Mouse (Mus musculus) lung, adult 18-20 months (tissue): Measurements from ENCODE around the gene Ssh1.

Experiments used
- DNase-seq, 2 experiments: peaks; one replicate each; pipeline ENCODE4 v3.0.0; 2022; ENCODE audit warnings: mixed read lengths in 2 of 2

Gene Ssh1

DNA sequence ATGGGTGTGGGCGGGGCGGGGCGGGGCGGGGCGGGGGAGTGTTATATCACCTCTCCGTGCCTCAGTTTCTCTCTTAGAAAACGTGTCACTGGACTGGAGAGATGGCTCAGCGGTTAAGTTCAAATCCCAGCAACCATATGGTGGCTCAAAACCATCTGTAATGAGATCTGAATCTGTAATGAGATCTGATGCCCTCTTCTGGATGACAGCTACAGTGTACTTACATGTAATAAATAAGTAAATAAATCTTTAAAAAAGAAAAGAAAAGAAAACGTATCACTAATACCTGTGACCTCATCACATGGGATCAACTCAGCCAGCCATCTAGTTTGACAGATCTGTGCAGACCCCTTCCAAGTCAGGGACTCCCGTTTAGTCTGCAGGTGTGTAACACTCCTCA lies 64.2 kb downstream of the Ssh1 start:
- DNase-seq = no peak

DNA sequence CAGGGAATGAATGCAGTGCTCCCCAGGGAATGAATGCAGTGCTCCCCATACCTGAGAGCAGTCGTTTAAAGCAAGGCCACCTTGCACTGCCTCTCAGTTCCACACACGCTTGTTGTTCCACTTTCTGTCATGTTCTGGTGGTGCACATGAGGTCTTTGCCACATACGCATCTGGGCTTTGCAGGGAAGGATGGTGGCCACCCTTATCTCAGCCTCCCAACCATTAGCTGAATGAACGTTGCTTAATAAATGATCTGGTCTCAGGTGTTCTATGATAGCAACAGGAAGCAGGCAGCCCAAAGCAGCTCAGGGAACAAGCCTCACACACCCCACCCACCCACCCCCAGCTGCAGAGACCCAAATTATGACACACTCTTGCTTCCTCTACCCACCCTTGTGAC lies 69.1 kb downstream of the Ssh1 start:
- DNase-seq = no peak

DNA sequence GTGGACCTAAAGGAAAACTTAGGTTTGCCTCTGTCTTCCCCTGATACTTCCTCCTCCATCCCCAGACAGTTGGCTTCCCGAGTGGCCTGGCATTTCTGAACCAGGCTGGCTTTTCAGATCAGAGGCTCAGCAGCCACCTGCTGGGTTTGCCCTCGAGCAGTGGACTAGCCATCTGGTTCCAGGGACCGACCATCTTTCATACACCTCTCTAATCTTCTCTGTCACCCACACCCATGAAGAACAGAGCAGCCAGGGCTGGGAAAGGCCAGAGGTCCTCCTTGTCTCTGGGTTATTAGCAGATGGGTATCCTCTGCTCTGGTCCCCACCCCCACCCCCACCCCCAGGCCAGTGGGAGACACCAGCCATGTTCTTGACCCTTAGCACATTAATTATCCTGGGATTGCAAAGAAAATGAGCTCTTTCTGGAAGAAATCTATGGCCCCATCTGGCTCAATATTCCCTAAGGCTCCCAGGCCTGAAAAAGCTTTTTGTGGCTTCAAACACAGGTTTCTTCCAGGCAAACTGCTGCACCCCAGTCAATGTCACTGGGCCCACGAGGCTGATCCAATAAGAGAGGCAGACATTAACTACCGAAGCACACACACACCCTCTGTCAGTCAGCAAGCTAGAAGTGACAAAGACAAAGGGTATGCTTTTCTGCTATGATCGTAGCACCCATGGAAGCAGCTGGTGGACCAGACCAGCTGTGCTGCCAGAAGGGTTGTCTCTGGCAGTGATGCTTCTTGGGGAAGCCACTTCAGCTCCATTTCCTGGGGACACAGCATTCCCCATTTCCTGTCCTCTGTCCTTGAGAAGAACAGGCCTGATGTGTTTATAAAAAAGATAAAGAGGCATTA lies 72.2 kb downstream of the Ssh1 start:
- DNase-seq = no peak

DNA sequence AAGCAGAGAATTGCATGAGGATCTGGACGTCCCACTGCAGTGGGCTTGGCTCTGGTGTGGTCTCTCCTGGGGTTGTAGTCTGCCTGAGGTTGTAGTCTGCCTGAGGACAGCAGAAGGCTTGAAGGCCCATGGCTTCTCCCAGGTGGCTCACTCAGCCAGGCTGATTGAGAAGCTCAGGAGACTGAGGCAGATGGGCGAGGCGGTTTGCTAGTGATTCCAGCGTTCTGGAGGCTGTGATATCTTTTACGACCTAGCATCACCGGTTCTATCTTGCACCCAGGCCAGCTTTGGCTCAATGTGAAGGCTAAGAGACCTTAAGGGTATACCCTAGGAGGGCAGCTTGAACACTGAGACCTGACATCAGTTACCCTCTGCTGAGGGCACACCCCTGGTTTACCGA lies 74.6 kb downstream of the Ssh1 start:
- DNase-seq = no peak

DNA sequence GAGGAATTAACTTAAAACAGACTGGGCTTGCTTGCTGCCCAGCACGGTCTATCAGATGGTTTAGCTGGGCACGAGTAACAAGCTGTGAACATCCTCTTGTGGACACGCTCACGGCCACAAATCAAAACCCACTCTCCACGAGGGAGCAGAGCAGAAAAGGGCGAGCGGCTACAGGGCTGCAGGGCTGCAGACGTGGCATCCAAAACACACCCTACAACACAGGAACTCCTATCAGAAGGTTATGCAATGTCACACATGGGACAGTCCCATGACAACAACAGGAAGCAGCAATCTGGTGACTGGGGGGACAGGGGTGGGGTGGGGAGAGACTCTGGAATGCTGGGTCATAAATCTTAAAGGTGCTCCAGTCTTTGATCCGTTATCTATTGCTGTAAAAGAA lies 75.0 kb downstream of the Ssh1 start:
- peak; percentile 58 to 66 for DNase-seq

DNA sequence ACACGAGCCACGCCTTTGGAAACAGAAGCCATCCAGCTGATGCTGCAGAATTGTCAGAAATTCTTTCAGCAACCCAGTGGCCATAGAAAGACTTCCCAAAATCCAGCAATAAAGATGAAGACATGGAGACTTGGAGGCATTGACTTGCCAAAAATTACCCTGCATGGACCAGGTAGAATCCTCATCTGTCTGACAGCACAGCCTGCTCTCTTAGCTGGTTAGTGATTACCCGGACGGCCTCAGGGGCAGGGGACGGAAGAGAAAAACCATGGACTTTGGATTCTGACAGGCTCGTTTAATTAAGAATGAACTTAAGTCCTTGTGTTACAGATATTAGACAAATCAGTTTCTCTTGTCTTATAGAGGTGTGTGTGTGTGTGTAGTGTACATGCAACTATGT lies 83.0 kb downstream of the Ssh1 start:
- no peak for DNase-seq

DNA sequence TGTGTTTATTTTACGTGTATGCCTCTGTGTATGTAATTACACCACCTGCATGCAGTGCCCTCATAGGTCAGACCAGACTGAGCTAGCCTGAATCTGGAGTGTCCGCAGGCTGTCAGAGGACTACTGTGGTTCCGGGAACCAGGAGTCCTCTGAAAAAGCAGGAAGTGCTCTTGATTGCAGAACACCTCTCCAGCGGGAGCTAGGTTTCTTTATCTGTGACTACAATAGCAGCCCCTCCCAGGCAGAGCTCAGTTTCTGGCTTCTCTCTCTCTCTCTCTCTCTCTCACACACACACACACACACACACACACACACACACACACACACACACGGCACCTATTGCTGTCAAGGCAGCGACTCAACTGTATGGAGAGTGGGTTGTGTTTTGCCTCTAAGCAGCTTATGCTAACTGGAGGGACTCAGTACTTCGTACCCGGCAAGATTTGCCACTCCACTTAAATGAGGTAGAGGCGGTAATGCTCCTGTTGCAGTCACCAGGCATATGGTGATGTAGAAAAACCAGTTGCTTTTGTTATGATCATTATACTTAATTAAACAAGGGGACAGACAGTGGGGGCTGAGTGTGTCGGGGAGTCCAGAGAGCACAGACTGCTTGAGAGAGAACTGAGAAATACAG lies 83.5 kb downstream of the Ssh1 start:
- DNase-seq = peak; percentile 36 to 60

DNA sequence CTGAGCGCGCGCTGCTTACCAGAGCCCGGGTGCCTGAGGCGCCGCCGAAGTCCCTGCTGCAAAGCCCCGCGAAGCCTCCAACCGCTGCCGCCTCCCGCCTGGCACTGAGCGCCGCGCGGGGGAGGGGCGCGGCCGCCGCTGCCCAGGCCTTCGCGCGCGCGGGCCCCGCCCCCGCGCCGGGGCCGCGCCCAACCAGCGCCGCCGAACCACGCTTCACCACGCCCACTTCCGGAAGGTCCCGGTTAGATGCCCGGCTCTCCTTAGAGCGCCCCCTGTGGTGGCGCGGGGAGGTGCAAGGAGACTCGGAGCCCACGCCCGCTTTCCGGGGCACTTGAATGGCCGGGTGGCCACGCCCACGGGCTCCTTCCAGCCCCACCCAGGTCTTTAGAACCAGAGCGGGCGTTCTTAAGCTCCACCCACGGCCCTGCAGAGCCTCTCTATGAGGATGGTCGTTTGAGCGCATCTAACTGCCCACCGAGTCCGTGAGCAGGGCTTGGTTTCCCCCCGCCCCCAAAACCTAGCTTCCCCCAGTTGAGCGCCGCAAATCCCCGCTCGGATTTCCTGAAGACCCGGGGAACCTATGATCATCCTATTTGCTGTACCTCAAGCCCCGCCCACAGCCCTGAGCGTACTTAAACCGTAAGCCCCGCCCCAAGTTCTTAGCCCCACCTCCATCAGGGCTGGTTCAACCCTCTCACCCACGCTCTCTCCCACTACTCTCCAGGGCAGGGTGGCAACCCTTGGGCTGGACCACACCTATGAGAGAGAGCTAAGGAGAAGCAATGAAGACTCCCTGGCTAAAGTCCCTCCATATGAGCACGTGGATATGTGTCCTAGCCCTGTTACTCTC lies 84.9 kb downstream of the Ssh1 start, which contains the start of gene Coro1c:
TSS of gene Coro1c (minus strand) at position 167 of the 850 bp plus-strand sequence.
- peak; percentile 98 for DNase-seq

DNA sequence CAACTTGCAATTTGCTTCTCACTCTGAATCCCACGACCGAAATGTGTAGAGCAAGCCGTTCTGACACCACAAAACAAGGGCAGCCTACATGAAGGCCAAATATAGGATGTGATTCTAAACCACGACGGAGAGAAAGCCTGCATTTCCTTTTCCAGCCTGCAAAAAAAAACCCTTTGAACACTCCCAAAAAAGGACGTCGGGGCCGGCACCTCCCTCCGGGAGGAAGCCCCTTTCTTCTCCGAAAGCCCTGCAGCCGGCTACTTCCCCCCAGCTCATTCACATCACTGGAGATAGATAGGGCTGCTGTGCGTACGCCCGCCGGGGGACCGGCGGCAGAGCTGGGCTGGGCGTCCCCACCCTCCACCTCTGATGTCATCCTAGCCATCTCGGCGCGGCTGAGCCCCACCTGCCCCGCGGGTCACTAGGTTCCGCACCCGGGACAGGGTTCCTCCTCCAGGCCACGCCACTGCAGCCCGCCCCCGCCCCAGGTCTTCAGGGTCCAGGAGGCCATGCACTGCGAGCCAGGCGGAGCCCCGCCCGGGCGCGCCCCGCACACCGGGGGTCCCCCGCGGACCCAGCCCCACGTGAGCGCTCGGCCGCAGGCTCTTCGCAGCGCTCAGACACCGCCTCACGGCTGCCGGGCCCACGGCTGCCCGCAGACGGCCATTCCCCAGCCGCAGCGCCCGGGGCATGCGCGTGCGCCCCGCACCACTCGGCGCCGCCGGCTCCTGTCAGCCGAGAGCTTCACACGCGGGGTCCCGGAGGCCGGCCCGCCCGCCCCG lies 85.7 kb downstream of the Ssh1 start:
- peak; percentile 78 to 80 for DNase-seq

DNA sequence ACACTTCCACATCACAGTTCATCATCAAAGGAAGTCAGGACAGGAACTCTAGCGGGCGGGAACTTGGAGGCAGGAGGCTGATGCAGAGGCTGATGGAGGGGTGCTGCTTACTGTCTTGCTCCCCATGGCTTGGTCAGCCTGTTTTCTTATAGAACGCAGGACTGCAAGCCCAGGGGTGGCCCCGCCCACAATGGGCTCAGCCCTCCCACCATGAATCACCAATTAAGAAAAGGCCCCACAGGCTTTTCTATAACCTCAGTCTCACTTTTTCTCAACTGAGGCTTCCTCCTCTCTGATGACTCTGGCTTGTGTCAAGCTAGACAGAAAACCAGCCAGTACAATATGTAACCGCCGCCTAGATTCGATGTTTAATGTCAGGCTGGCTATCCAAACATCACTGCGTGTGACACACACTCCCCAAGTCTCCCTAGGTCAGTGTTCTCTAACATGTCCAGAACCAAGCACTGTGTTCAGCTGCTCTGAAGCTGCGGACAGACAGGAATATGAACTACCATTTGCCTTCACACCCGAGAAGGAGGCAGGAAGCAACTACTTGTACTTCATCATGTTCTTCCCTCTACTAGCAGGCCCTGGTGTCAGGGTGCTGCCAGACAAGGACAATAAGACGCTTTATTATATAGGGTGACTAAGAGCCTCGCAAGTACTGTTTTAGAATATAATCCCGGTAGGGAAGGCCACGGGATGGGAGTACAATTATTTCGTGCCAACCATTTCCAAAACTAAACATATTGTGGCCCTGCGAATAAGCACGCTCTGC lies 86.5 kb downstream of the Ssh1 start:
- DNase-seq = peak; percentile 57 to 66

DNA sequence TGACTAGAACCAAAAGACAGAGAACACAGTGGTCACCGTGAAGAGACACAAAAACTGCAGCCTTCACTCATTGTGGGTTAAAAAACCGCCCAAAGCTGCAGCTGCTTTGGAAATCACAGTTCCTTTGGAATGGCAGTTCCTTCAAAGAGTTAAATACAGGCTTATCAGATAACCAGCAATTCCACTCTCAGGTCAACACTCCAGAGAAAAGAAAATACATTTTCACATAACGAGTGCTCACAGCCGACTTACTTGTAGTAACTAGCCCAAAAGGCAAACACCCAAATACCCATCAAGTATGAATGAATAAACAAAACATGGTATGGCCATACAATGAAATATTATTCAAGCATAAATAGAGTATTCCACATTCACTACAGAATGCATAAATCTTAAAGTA lies 88.7 kb downstream of the Ssh1 start:
- DNase-seq = no peak

DNA sequence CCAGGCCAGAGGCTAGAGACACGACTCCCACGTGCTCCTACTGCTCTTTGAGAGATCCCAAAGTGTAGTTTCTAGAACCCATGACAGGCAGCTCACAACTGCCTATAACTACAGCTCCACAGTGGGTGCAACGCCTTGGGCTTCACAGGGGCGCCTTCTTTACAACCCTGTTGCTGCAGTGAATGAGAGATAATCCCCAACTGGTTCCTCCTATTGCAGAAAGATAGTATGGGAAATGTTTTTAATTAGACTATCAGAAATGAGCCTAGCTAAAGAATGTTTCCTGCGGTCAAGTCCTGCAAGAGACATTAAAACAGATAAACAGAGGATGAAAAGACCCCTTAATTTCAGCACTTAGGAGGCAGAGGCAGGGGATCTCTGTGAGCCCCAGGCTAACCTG lies 90.7 kb downstream of the Ssh1 start:
- DNase-seq = no peak

DNA sequence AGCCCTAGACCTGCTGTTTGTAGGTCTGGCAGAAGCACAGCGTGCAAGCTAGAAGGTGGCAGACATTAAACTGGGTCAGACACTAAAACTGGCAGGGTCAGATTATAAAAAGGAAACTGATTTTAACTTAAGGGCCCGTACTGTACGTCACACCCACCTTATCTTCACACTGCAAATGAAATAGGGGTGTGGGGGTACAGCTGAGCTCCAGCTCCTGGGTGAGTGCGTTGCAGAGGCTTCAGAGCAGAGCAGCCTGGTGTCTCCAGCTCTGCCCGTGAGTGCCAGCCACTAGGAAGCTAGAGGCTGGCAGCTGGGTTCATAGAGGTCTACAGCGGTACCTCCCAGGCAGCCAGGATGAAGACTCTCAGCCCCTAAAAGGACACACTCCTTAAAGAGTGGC lies 91.7 kb downstream of the Ssh1 start:
- DNase-seq = no peak

DNA sequence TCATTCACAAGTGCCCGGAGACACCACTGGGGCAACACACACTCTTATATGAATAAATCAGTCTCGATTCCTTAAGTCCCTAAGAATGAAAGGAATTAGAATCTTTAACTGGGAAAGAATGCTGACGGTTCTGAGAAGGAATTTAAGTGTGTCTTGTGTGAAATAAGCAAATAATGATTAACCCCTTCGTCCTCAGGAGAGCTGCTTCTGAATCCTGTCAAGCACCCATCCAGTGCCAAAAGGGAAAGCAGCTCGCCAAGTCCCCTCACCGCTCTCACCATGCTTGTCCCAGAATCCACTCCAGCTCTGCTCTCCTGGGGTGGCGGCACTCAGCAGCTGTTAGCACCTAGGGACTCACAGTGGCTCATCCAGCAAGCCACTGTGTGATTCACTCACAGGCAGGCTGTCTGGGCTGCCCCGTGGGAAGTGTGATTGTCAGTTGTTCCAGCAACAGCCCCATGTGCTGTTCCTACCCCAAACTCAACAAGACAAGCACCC lies 92.6 kb downstream of the Ssh1 start:
- DNase-seq = peak; percentile 76 to 79

DNA sequence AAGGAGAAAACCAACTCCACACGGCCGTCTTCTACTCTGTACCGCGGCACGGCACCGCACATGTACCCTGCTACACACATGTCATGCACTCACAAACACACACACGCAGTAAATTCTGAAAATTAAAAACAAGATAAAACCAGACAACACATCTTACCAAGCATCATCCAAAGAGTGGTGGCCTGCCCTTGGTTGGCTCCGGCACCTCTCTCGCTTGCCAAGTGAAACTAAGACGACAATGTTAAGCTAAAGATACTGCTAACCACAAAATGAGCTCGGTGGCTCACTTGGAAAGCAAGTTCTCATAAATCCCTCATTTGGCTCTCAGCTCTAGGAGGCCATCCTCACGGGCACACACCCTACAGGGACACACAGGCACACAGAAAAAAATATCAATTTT lies 94.2 kb downstream of the Ssh1 start:
- no peak for DNase-seq

DNA sequence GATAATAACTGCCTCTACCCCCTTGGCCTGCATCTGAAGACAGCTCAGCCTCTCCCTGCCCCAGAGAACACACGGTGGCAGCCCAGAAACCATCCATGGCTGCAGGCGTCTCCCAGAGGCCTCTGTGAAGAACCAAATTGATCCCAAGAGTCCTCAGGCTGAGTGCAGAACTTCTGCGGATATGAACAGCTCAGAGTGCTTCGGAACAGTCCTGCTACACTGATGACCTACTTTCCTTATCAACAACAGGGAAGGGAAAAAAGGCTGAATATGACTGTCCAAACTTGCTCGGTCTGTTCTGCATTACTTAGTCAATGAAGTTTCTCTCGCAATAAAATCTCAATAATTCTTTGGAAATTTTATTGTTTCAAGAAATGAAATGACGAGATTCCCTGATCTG lies 101.7 kb downstream of the Ssh1 start:
- no peak for DNase-seq

DNA sequence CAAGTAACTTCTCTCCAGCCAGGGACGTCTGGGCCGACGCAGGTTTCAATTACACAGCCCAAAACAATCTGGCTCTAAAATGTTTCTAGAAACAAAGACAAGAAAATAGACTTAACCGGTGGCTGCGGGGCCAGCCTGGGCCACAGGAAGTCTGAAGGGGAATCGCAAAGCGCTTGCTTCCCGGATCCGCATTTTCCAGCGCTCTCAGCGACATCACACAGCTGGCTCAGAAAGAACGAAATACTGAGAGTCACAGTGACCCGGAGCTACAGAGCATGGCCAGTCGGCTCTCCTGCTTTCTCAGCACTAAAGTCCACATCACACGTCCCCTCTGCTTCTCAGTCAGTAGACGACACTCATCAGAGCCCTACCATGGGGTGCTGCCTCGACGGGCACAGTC lies 102.8 kb downstream of the Ssh1 start:
- no peak for DNase-seq

DNA sequence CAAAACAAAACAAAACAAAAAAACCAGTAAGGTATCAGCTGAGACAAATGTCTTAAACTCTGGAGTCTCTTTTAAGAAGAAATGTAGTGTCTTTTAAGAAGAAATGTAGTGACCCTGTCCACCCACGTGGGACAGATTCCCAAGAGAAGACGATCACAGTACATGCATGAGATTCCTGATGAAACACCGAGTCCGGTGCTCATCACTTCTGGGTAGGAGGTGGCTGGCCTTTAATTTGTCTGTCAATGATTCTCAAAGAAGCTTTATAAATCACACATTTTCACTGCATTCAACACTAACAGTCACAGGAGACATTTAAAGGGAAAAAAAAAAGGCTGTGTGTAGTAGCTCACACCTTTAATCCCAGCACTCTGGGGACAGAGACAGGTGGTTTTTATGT lies 103.8 kb downstream of the Ssh1 start:
- no peak for DNase-seq

DNA sequence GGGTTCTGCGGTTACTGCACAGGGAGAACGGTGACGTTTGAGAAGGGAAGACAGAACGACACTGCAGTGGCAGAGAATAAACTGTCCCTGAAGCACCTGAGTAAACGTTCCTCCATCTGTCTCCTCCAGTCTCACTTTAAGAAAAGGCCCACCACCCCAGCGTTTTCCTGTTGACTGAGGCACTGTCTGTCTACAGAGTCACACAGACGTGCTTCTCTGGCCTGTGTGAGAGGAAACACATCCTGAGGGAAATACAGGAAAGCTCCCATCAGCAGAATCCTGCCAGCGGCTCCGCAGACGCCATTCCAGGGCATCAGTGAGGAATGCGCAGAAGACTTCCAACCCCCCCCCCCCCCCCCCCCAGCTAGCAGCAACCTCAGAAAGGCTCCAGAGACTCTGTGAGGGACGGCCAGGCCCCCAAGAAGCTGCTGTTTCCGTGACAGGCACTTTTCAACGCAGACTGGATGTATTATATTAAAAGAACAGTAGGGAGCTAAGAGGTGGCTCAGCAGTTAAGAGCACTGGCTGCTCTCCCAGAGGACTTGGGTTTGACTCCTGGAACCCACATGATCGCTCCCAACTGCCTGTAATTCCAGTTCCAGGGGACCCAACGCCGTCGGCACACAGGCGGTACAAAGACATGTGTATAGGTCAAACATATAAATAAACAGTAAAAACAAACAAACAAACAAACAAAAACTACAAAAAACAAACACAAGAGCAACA lies 104.3 kb downstream of the Ssh1 start:
- DNase-seq = peak in 1 of 2 experiments; percentile 40

DNA sequence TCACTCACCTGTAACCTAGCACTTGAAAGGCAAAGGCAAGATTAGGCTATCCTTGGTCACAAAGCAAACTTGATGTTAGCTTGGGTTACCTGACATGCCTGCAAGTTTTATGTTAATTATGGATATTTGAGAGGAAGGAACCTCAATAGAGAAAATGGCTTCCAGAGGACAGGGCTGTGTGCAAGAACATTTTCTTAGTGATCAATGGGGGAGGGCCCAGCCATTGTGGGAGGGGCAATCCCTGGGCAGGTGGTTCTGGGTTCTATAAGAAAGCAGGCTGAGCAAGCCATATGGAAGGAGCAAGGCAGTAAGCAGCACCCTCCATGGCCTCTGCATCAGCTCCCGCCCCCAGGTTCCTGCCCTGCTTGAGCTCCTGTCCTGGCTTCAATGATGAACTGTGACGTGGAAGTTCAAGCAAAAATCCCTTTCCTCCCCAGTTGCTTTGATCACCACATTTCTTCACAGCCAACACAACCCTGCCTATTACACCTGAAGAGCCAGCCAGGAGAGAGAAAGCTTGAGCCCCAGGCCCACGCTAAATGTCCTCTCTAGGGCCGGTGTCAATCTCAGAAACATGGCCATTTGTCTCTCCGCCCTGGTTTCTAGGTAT lies 105.4 kb downstream of the Ssh1 start:
- no peak for DNase-seq
